In the genomic region with DNA sequence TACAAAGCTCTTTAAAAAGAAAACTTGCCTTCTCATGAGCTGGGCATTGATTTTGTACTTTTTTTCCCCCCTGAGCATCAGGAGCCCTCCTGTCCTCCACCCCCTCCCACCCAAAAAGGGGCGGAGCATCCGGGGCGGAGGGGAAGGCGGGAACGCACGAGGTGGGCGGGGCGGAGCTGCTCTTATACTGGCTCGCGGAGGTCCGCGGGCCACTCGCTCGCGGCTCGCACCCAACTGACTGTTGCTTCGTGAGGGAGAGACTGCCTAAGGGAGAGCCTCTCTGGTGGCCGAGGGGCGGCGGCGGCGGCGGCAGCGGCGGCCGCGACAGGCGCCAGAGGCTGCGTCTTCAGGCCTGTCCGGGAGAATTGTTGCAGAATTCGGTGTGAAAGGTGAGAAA, we compare ENCODE assay signal across 9 mouse cellular contexts. TPM values are rescaled to one million over a fixed set of nuclear protein-coding genes. Genes with fewer than 3 reads are reported as not detected.
DNase-seq lines count a peak whose midpoint lies in the region; ATAC-seq and TF ChIP-seq lines count a peak whose summit lies in the region.
"Had no signal": no experiment of that assay in that cellular context is flagged by ENCODE, and none has a peak within 500 bp of the region (broad histone marks: within the 10 kb centered on the region; RNA-seq: fewer than 3 reads in every experiment).

A gene (plus strand): TSS at position 214 of the 397 bp plus-strand sequence.

- peak within 1 kb of the TSS; percentile 43; the same call in 1 of the 2 replicates for H3K9ac ChIP-seq in embryonic facial prominence, embryonic 12.5 days
- H3K9ac ChIP-seq in liver, embryonic 15.5 days = no peak within 1 kb of the TSS
- H3K9ac ChIP-seq in neural tube, embryonic 13.5 days = peak within 1 kb of the TSS; percentile 46; the same call in 1 of the 2 replicates

- TF ChIP-seq POLR2A in kidney, adult 2 months (IDR thresholded peaks at IDR 0.05; ENCODE audit: low read depth, low read length) = peak; percentile 28
- TF ChIP-seq POLR2A in thymus, adult 2 months (IDR thresholded peaks at IDR 0.05; ENCODE audit: control insufficient read depth, extremely low read depth, insufficient read depth, low read length, poor library complexity) = no peak

- H3K4me1 ChIP-seq in embryonic facial prominence, embryonic 12.5 days = no peaks in the 10 kb centered on the region
- H3K4me1 ChIP-seq in kidney, adult 2 months (ENCODE audit: control insufficient read depth, insufficient read depth, low read length) = no peaks in the 10 kb centered on the region
- H3K4me1 ChIP-seq in liver, embryonic 15.5 days (replicated peaks) = no peaks in the 10 kb centered on the region
- no peaks in the 10 kb centered on the region for H3K4me1 ChIP-seq in neural tube, embryonic 13.5 days (replicated peaks)
- H3K4me1 ChIP-seq in thymus, adult 2 months (replicated peaks; ENCODE audit: control insufficient read depth, insufficient read depth, low read length) = no peaks in the 10 kb centered on the region

- 14% methylated on average over 31 of the region's 31 CpGs for WGBS in embryonic facial prominence, embryonic 12.5 days
- WGBS in kidney, adult 2 months = 0% methylated on average over 20 of the region's 31 CpGs
- whole genome bisulfite sequencing in liver, embryonic 15.5 days (ENCODE audit: insufficient replicate concordance) = 21% methylated on average over 31 of the region's 31 CpGs
- WGBS in neural tube, embryonic 13.5 days = 18% methylated on average over 31 of the region's 31 CpGs
- 2% methylated on average over 17 of the region's 31 CpGs for WGBS in thymus, adult 2 months

- H3K36me3 ChIP-seq in embryonic facial prominence, embryonic 12.5 days = no peaks in the 10 kb centered on the region
- no peaks in the 10 kb centered on the region for H3K36me3 ChIP-seq in kidney, adult 2 months (ENCODE audit: control insufficient read depth, insufficient read depth, low read length)
- no peaks in the 10 kb centered on the region for H3K36me3 ChIP-seq in liver, embryonic 15.5 days (replicated peaks)
- H3K36me3 ChIP-seq in neural tube, embryonic 13.5 days = no peaks in the 10 kb centered on the region
- no peaks in the 10 kb centered on the region for H3K36me3 ChIP-seq in thymus, adult 2 months (ENCODE audit: control insufficient read depth, insufficient read depth, low read length)
- H3K36me3 ChIP-seq: G1E had no signal

- peak within 1 kb of the TSS; percentile 43 for H3K4me2 ChIP-seq in embryonic facial prominence, embryonic 12.5 days (replicated peaks)
- peak within 1 kb of the TSS; percentile 68 for H3K4me2 ChIP-seq in liver, embryonic 15.5 days
- peak within 1 kb of the TSS; percentile 63 for H3K4me2 ChIP-seq in neural tube, embryonic 13.5 days

- no peak within 1 kb of the TSS for H3K27ac ChIP-seq in embryonic facial prominence, embryonic 12.5 days
- H3K27ac ChIP-seq in kidney, adult 2 months (ENCODE audit: insufficient read depth, low read depth, low read length) = no peak within 1 kb of the TSS
- no peak within 1 kb of the TSS for H3K27ac ChIP-seq in liver, embryonic 15.5 days (replicated peaks)
- no peak within 1 kb of the TSS for H3K27ac ChIP-seq in neural tube, embryonic 13.5 days (replicated peaks)
- H3K27ac ChIP-seq in thymus, adult 2 months (ENCODE audit: control insufficient read depth, insufficient read depth, low read length) = no peak within 1 kb of the TSS

- no peaks in the 10 kb centered on the region for H3K9me3 ChIP-seq in embryonic facial prominence, embryonic 12.5 days
- H3K9me3 ChIP-seq in liver, embryonic 15.5 days (replicated peaks) = no peaks in the 10 kb centered on the region
- no peaks in the 10 kb centered on the region for H3K9me3 ChIP-seq in neural tube, embryonic 13.5 days
- H3K9me3 ChIP-seq: G1E had no signal

- peak; percentile 5 to 8 for DNase-seq in spleen, adult 18-20 months
- no peak for DNase-seq in spleen, adult 12 weeks (ENCODE audit: low spot score)
- DNase-seq in heart, adult 8-10 months (ENCODE audit: low spot score) = peak; percentile 49
- DNase-seq in kidney, adult 2 months = peak; percentile 68
- DNase-seq in thymus, adult 2 months = peak; percentile 19

- TF ChIP-seq CTCF in kidney, adult 2 months (conservative IDR thresholded peaks at IDR 0.05; ENCODE audit: insufficient read depth, insufficient read length, low read depth, low read length) = no peak
- no peak for TF ChIP-seq CTCF in thymus, adult 2 months (IDR thresholded peaks at IDR 0.05; ENCODE audit: borderline replicate concordance, control insufficient read depth, extremely low read depth, insufficient read depth, low read length, poor library complexity)

- H3K4me3 ChIP-seq in embryonic facial prominence, embryonic 12.5 days = peak within 1 kb of the TSS; percentile 43
- H3K4me3 ChIP-seq in kidney, adult 2 months (ENCODE audit: insufficient read depth, low read depth, low read length) = peak within 1 kb of the TSS; percentile 53
- H3K4me3 ChIP-seq in liver, embryonic 15.5 days (replicated peaks) = peak within 1 kb of the TSS; percentile 47
- H3K4me3 ChIP-seq in neural tube, embryonic 13.5 days = peak within 1 kb of the TSS; percentile 45
- H3K4me3 ChIP-seq in thymus, adult 2 months (ENCODE audit: control insufficient read depth, insufficient read depth, low read length) = no peak within 1 kb of the TSS

- no peaks in the 10 kb centered on the region for H3K27me3 ChIP-seq in embryonic facial prominence, embryonic 12.5 days
- no peaks in the 10 kb centered on the region for H3K27me3 ChIP-seq in kidney, adult 2 months (replicated peaks; ENCODE audit: control insufficient read depth, insufficient read depth, low read length)
- H3K27me3 ChIP-seq in liver, embryonic 15.5 days = no peaks in the 10 kb centered on the region
- H3K27me3 ChIP-seq in neural tube, embryonic 13.5 days = peaks cover 20% of the 10 kb centered on the region
- H3K27me3 ChIP-seq in thymus, adult 2 months (ENCODE audit: control insufficient read depth, insufficient read depth, low read length) = 0 out of 2 replicates have a peak, but pooled peaks cover 2% of the 10 kb centered on the region

- ATAC-seq in embryonic facial prominence, embryonic 12.5 days (ENCODE audit: insufficient number of reproducible peaks, insufficient read depth, low FRiP score, low TSS enrichment) = peak; percentile 87
- peak; percentile 81; the same call in 1 of the 2 replicates for ATAC-seq in liver, embryonic 15.5 days (ENCODE audit: insufficient read depth)
- ATAC-seq in neural tube, embryonic 13.5 days (ENCODE audit: low read depth) = peak; percentile 90

RNA-seq across cellular contexts. Expression of the gene that starts here (rescaled TPM):
- 28.8 and 29.8 TPM in 2 replicates for polyA plus RNA-seq in embryonic facial prominence, embryonic 12.5 days (2016; fragmentation: Nextera tagmentation; extraction: Ambion mirVana)
- 1 to 10 TPM; 1.7 to 2.9 (median 2.5) TPM for total RNA-seq in heart, adult 8-10 months (2022)
- 0.76 and 1.2 TPM in 2 replicates for polyA plus RNA-seq in kidney, adult 2 months (2012; rRNA removed)
- 1.3 and 1.5 TPM in 2 replicates for polyA plus RNA-seq in liver, embryonic 15.5 days (2015; fragmentation: Nextera tagmentation; extraction: Ambion mirVana)
- polyA plus RNA-seq in neural tube, embryonic 13.5 days (2015; fragmentation: Nextera tagmentation; extraction: Ambion mirVana) = 7.8 and 9.7 TPM in 2 replicates
- polyA plus RNA-seq in thymus, adult 2 months (2012; rRNA removed) = 0.07 and 0.23 TPM in 2 replicates
- total RNA-seq: G1E had no signal
- polyA plus RNA-seq: G1E had no signal

Comparison
In these comparisons a context has a peak if more than half of its experiments do, and no peak if none do; other contexts are left out.
1. Peak in DNase-seq in thymus, adult 2 months; RNA of the gene not detected or under 1 TPM.